Mouse (Mus musculus): ENCODE measurements around the gene Arpin.

The Arpin gene

GRCm38 (mm10) chr7:79892576-79893428 lies 42.4 kb downstream of the Arpin start:
- no peak for DNase-seq (ENCODE audit: low read depth, low spot score)

DNA sequence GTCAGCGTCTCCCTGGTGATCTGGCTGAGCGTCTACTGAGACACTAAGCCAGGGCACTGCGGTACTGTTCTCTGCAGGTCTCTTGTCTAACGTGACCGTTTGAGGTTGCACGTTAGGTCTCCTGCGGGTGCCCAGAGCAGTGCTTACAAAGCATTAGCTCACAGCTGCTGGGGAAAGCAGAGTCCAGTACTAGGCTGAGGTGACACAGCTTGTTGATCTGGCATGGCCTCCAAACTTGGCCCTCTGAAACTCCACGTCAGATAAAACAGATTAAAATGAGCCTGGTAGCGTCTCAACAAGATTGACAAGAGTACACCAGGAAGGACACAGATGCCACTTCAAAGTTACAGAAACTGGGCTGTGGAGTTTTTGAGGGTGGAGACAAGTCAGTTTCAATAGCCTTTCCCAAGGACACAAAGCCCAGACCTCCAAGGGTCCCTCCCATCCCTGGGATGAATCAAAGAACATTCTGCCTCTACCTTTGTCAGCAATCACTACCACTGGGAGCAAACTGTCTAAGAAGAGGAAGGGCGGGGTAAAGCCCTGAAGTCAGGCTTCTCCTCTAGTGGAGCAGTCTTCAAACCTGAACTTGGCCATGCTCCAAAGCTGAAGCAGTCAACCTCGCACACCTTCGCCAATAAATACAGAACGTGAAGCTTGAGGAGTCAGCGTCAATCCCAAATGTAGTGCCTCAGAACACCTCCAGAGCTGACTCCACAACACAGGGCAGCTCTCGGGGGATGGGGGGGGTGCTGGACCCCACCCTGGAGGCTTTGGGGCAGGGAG lies 44.5 kb downstream of the Arpin start:
- no peak for DNase-seq (ENCODE audit: low read depth, low spot score)

DNA sequence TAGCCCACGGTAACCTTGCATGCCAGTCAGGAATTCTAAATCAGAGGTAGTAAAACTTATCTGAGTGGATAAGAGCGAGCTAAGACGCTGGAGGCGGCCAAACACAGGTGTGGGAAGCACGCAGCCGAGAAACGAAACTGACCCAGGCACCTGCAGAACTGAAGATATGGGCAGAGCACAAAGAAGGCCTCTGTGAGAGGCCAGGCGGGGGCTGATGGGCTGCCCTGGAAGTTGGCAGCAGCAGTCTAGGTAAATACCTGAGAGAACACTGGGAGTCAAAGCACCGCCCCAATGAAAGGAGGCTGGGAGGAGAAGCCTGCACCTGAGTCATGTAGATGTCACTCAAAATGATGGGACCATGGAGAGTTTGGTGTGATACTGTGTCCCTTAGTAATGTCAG lies 46.6 kb downstream of the Arpin start:
- DNase-seq (ENCODE audit: low read depth, low spot score): no peak

- DNase-seq (ENCODE audit: low read depth, low spot score): no peak
These were observed 51.4 kb downstream of the Arpin start for GRCm38 (mm10) chr7:79883613-79884334.

DNA sequence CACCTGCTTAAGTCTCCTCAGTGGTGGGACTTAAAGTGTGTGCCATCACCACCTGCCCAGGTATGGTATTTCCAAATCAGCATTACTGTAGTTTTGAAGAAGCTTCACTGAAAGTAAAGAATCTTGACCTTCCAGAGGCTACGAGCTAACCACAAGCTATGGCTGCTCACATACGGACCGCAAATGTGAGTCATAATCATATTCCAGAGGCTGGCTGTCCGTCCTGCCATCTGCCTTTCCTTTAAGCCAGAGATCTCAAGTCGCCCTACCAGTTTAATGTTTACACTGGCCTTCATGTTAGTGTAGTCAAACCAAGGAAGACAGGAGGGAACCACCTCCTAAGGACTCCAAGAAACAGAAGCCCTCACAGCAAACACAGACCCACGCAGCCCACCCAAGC lies 53.3 kb downstream of the Arpin start:
- DNase-seq (ENCODE audit: low read depth, low spot score): no peak

GRCm38 (mm10) chr7:79880998-79881397 lies 54.2 kb downstream of the Arpin start:
- DNase-seq (ENCODE audit: low read depth, low spot score): no peak

- DNase-seq (ENCODE audit: low read depth, low spot score): no peak
These were observed 55.1 kb downstream of the Arpin start for GRCm38 (mm10) chr7:79880033-79880432.

DNA sequence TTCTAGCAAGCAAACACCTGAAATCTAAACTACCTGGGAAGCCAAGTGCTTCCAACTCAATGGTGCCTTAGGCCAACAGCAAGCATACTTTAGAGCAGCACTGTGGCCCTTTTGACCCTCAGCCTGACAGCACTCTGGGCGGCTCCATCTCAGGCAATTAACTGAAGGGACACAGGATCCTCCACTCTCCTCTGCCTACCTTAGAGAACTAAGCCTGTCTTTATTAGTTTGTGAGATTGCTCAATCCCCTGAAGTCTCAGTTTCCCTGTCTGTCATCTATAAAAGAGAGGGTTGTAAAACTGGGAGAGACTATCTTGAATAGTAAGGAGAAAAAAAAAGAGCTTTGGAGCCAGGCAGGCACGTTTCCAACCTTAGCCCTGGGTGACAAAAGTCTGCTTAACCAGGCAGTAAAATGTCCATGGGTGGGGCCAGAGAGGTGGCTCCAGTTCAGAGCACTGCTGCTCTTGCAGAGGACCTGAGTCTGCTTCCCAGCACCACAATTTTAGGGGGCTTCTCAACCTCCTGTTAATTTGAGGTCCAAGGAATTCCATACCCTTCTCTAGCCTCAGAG lies 56.6 kb downstream of the Arpin start:
- DNase-seq (ENCODE audit: low read depth, low spot score): no peak

All from A20 (cell line).